Mouse (Mus musculus) spleen, adult 2 months (tissue): ENCODE data around the gene Tax1bp1.

Source experiments
- CTCF ChIP-seq: fragments of 200-500 bp; IDR thresholded peaks from 2 replicates; pipeline ENCODE4 v1.5.1; 2011; ENCODE audit warnings: mild to moderate bottlenecking, inconsistent platforms; ENCODE audit not compliant: insufficient read depth, insufficient read length, insufficient replicate concordance; ENCODE audit errors: extremely low read depth
- POLR2A ChIP-seq: fragments of 200-500 bp; IDR thresholded peaks from 2 replicates; pipeline ENCODE4 v1.6.1; 2011; ENCODE audit warnings: low read depth, low read length, inconsistent platforms

DNA sequence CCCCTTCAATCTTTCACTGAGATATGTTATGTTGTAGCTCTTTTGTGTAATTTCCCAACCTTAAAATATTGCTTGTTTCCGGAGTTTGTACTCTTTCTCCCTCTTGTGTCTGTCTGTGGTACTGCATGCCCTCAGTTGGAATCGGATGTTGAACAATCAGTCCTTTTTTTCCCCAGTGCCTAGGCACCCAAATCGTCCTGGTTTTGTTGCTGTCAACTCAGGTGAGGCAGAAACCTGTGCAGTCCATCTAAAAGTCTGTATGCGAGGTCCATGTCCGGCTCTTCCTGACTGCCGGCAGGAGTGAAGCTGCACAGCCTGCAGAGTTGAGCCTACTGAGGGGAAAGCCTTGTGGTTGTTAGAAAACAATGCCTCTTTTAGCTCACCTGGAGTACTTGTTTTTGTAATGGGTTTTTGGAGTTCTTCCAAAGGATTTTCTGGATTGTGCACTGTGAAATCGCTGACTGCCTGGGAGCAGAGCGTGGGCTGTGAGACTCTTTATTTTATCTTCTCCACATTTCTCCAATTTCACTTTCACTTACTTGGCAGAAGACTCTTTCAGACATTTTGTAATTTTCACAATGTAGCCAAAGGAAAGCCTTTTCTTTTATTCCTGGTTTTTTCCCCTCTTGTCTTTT lies 11.4 kb downstream of the Tax1bp1 start:
- no peak for TF ChIP-seq POLR2A
- TF ChIP-seq CTCF = peak; percentile 34; the same call in 1 of the 2 replicates
